Mouse (Mus musculus): ENCODE results near the gene Gdap1l1. TPM values are rescaled to one million over a fixed set of nuclear protein-coding genes. Genes with fewer than 3 reads are reported as not detected.
A peak's percentile ranks its signal among the peaks of the same experiment; 100 is the strongest.
"Not testable (repeated sequence)": the region's sequence is repeated elsewhere in the genome, so short reads cannot be mapped to it uniquely, and the experiment has no call there.

The Gdap1l1 gene
- polyA plus RNA-seq, 1 experiment from 2014 or later = 0.19 TPM

DNA sequence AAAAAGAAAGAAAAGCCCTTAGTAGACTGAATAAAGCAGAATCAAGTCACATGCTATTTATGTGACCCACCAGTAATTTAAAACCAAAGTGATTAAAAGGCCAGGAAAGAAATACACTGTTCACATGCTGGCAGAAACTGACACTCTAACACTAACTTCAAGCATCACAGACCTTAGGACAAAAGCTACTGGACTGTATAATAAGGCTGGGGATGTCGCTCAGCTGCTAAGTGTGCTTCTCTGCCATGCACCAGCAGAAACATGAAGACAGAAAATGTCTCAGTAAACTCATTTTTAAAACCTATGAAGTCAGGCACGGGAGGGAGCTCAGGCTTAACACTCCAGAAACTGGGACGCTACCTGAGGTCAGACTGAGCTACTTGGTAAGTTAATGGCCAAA, 28.1 kb upstream of the Gdap1l1 start:
- H3K27ac ChIP-seq (ENCODE audit: poor library complexity, severe bottlenecking) = no peak overlapping the region
- H3K9me3 ChIP-seq (replicated peaks) = no peaks in the 10 kb centered on the region
- H3K4me1 ChIP-seq (replicated peaks) = peaks cover 2% of the 10 kb centered on the region
- 95% methylated on average over 3 of the region's 3 CpGs for WGBS
- peaks cover 70% of the 10 kb centered on the region for H3K36me3 ChIP-seq
- H3K4me3 ChIP-seq = no peak overlapping the region
- no peak for ATAC-seq (ENCODE audit: insufficient number of reproducible peaks, low FRiP score)
- H3K27me3 ChIP-seq (replicated peaks) = no peaks in the 10 kb centered on the region
- no peak overlapping the region for H3K9ac ChIP-seq
- H3K4me2 ChIP-seq = no peak overlapping the region

DNA sequence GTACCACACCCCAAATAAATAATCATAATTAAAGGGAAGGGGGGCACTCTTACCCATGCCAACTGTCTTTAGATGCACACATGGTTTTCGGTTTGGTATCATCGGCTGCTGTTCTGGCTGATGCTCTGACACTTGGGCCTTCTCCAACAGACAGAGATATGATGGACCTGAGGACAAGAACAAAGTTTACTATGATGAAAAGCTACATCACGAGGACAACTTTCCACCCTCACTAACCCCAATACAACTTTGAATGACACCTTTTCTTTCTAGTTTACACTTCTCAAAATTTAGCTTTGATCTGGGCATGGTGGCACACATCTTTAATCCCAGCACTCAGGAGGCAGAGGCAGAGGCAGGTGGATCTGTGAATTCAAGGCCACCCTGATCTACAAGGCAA, 26.9 kb upstream of the Gdap1l1 start:
- not testable (repeated sequence) for H3K27me3 ChIP-seq (replicated peaks); ATAC-seq (ENCODE audit: insufficient number of reproducible peaks, low FRiP score)
- WGBS = 93% methylated on average over 3 of the region's 3 CpGs

DNA sequence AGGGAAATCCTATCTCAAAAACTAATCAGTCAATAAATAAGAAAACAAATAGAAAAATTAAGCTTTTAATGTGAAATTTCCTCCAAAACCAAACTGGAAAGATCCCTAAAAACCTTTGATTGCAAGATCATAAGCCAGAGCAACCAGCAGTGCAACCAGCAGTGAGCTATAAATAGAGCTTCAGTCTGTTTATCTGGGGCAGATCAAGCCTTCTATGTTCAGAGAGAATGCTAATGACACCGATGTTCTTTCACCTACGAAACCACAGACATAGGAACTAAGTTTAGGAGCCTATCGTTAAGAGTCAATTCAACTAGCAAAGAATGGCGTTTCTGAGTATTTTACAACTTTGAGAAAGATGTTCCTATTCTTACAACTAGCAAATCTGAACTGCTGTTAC, 26.4 kb upstream of the Gdap1l1 start:
- Histone ChIP-seq H3K27ac (ENCODE audit: poor library complexity, severe bottlenecking) (no peak overlapping the region), H3K36me3 (peaks cover 64% of the 10 kb centered on the region), H3K9ac (no peak overlapping the region), H3K4me1 (replicated peaks) (peaks cover 6% of the 10 kb centered on the region), H3K4me2 (no peak overlapping the region), H3K9me3 (replicated peaks) (no peaks in the 10 kb centered on the region), H3K4me3 (no peak overlapping the region), H3K27me3 (replicated peaks) (no peaks in the 10 kb centered on the region)
- WGBS = 50% methylated on average over 4 of the region's 4 CpGs
- no peak for ATAC-seq (ENCODE audit: insufficient number of reproducible peaks, low FRiP score)

More for the DNA sequence above, 26.9 kb upstream of the Gdap1l1 start:
- not testable (repeated sequence) for H3K27ac ChIP-seq (ENCODE audit: poor library complexity, severe bottlenecking); H3K4me3 ChIP-seq; H3K4me2 ChIP-seq; H3K9me3 ChIP-seq (replicated peaks); H3K4me1 ChIP-seq (replicated peaks); H3K9ac ChIP-seq
- peaks cover 65% of the 10 kb centered on the region for H3K36me3 ChIP-seq

DNA sequence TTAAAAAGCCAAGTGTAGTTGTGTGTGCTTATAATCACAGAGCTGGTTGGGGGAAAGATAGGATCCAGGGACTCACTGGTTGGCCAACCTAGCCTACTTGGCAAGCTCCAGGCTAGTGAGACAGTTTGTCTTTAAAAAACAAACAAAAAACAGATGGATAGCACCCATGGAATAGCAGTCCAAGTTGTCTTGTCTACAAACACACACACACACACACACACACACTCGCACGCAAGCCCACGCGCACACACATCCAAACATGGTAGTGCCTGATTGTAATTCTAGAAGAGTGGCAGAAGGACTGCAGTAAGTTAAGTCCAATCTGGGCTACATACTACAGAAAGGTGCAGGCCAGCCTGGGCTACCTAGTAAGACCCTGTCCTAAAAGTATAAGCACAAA, 25.9 kb upstream of the Gdap1l1 start:
- Histone ChIP-seq H3K27ac (ENCODE audit: poor library complexity, severe bottlenecking) (no peak overlapping the region), H3K4me3 (no peak overlapping the region), H3K9ac (no peak overlapping the region), H3K9me3 (replicated peaks) (no peaks in the 10 kb centered on the region), H3K36me3 (peaks cover 59% of the 10 kb centered on the region), H3K4me1 (replicated peaks) (peaks cover 11% of the 10 kb centered on the region), H3K27me3 (replicated peaks) (no peaks in the 10 kb centered on the region), H3K4me2 (no peak overlapping the region)
- 96% methylated on average over 4 of the region's 4 CpGs for WGBS
- no peak for ATAC-seq (ENCODE audit: insufficient number of reproducible peaks, low FRiP score)

DNA sequence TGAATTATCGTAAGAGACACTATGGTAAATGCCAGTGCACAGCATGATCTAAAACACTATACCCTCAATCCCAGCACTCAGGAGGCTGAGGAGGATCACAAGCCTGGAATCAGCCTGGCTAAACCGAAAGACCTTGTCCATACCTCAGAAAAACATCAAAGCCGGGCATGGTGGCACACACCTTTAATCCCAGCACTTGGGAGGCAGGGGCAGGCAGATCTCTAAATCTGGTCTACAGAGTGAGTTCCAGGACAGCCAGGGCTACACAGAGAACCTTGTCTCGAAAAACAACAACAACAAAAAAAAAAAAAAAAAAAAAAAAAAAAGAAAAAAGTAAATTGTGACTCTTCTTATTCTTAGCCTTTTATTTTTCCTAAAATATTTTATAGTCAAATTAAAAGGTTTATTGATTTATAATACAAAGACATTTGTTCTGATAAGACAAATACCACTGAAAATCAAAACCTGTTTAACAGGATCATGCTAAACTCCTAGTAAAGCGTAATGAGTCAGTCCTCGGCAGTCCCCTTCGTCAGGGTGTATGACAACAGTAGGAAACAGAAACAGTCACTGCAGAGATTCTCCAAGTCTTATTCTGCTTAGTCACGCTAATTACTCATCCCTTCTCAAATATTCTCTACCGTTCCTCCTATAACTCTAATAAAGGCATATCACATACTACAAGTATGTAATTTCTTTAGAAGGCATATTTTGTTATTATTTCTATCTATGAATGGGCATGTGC, 25.3 kb upstream of the Gdap1l1 start:
- no peaks in the 10 kb centered on the region for H3K9me3 ChIP-seq (replicated peaks)
- H3K4me1 ChIP-seq (replicated peaks) = peaks cover 17% of the 10 kb centered on the region
- H3K4me2 ChIP-seq = no peak overlapping the region
- no peak for ATAC-seq (ENCODE audit: insufficient number of reproducible peaks, low FRiP score)
- no peak overlapping the region for H3K9ac ChIP-seq
- peaks cover 54% of the 10 kb centered on the region for H3K36me3 ChIP-seq
- 91% methylated on average over 9 of the region's 9 CpGs for WGBS
- H3K27ac ChIP-seq (ENCODE audit: poor library complexity, severe bottlenecking) = no peak overlapping the region
- no peak overlapping the region for H3K4me3 ChIP-seq
- no peaks in the 10 kb centered on the region for H3K27me3 ChIP-seq (replicated peaks)

DNA sequence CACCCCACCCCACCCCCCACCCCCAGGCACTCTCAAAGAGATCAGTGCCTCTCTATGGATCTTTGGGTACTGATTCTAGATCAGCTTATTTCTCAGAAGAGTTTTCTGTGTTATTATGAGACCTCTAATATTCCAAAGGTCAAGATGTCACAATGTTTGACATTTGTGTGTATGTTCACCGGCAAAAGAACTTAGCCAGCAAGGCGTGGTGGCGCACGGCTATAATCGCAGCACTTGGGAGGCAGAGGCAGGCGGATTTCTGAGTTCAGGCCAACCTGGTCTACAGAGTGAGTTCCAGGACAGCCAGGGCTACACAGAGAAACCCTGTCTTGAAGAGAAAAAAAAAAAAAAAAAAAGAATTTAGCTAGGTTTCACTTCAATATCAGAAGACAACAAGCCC, 21.2 kb upstream of the Gdap1l1 start:
- ATAC-seq (ENCODE audit: insufficient number of reproducible peaks, low FRiP score) = no peak

DNA sequence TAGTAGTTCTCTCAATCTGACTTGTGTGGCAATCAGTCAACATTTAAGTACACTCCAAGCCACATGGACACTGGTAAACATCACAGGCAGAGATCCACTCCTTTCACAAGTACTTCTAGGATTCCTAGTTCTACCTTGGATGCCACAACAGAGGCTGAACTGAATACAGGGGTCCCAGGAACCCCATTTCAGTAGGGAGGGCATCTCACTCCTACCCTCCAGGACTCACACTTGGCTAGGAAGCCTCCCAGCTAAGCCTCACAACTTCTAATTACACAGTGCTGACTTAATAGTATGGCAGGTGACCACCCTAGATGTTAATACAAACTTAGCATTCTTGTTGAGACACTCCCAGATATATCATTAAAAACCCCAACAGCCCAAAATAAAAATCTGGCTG, 20.4 kb upstream of the Gdap1l1 start:
- H3K9ac ChIP-seq = peak overlapping the region; percentile 99; the same call in 1 of the 2 replicates
- H3K27me3 ChIP-seq (replicated peaks) = no peaks in the 10 kb centered on the region
- peak overlapping the region; percentile 100 for H3K4me3 ChIP-seq
- H3K9me3 ChIP-seq (replicated peaks) = no peaks in the 10 kb centered on the region
- no peak overlapping the region for H3K27ac ChIP-seq (ENCODE audit: poor library complexity, severe bottlenecking)
- peaks cover 14% of the 10 kb centered on the region for H3K36me3 ChIP-seq
- H3K4me2 ChIP-seq = peak overlapping the region; percentile 91
- ATAC-seq (ENCODE audit: insufficient number of reproducible peaks, low FRiP score) = no peak
- peaks cover 30% of the 10 kb centered on the region for H3K4me1 ChIP-seq (replicated peaks)

More for the DNA sequence above, 21.2 kb upstream of the Gdap1l1 start:
- whole genome bisulfite sequencing = 89% methylated on average over 6 of the region's 6 CpGs
- Histone ChIP-seq H3K4me3 (no peak overlapping the region), H3K4me2 (no peak overlapping the region), H3K36me3 (peaks cover 20% of the 10 kb centered on the region), H3K27ac (ENCODE audit: poor library complexity, severe bottlenecking) (no peak overlapping the region), H3K9me3 (replicated peaks) (no peaks in the 10 kb centered on the region), H3K4me1 (replicated peaks) (peaks cover 30% of the 10 kb centered on the region), H3K9ac (no peak overlapping the region), H3K27me3 (replicated peaks) (no peaks in the 10 kb centered on the region)

DNA sequence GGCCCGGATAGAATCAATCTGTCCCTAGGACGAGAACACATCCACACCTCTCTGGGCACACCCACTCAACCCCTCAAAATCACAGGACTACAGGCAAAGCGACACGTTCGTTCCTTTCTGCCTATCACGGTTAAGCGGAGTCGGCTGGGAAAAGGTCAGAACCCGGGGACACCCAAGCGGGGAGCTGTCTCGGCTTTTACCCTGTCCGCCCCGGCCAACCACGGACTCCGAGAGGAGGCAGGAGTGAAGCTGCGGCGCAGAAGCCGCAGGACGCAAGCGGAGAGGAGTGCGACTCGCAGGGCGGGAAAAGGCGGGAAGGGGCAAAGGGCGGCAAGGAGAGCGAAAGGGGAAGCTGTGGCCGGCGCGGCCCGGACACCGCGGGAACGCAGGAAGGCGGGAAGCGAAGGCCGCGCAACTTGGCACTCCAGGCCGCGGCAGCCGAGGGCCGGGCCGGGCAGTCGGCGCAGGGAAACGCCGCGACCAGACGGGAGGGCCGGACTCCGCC, 19.4 kb upstream of the Gdap1l1 start:
- H3K4me2 ChIP-seq = peak overlapping the region; percentile 91

DNA sequence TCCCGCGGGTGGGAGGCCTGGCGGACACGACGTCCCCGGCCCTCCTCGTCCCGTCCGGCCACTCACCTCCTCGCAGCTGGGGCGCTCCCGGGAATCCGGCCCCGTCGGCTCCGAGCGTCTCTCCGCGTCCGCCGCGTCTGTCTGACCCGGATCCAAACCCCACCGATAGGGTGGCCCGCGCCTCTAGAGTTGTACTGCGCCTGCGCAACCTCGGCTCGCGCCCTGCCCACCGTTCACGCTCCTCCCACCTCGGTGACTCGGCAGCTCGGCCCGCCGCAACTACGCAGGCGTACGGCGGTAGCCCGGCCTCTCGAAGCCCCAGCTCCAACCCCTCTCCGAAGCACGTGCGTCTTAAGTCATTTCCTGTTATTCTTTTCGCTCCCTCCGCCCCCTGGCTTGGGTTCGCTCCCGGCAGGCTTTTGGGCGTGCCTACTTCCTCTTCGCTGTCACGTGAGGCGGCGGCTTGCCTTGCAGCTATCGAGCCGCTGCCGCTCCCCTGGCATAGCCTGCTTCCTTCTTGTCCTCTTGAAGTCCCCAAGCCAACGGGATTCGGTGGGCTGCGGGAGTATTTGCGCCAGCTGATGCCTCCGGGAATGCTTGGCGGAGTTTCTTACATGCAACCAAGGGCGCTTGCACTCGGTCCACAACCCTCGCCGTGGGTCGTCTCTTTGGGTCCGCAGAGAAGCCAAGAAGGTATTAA, 18.8 kb upstream of the Gdap1l1 start:
- Histone ChIP-seq H3K36me3 (peaks cover 4% of the 10 kb centered on the region), H3K27ac (ENCODE audit: poor library complexity, severe bottlenecking) (peak overlapping the region; percentile 94), H3K9ac (peak overlapping the region; percentile 99), H3K4me1 (replicated peaks) (peaks cover 30% of the 10 kb centered on the region), H3K9me3 (replicated peaks) (no peaks in the 10 kb centered on the region), H3K4me3 (peak overlapping the region; percentile 100), H3K27me3 (replicated peaks) (no peaks in the 10 kb centered on the region), H3K4me2 (peak overlapping the region; percentile 91)
- ATAC-seq (ENCODE audit: insufficient number of reproducible peaks, low FRiP score) = peak; percentile 99
- under 1% methylated on average over 71 of the region's 71 CpGs for WGBS

More for the DNA sequence above, 19.4 kb upstream of the Gdap1l1 start:
- Histone ChIP-seq H3K4me1 (replicated peaks) (peaks cover 30% of the 10 kb centered on the region), H3K9me3 (replicated peaks) (no peaks in the 10 kb centered on the region), H3K4me3 (peak overlapping the region; percentile 100), H3K36me3 (peaks cover 8% of the 10 kb centered on the region), H3K9ac (peak overlapping the region; percentile 99), H3K27ac (ENCODE audit: poor library complexity, severe bottlenecking) (peak overlapping the region; percentile 94), H3K27me3 (replicated peaks) (no peaks in the 10 kb centered on the region)
- under 1% methylated on average over 50 of the region's 50 CpGs for WGBS
- peak; percentile 71 for ATAC-seq (ENCODE audit: insufficient number of reproducible peaks, low FRiP score)

DNA sequence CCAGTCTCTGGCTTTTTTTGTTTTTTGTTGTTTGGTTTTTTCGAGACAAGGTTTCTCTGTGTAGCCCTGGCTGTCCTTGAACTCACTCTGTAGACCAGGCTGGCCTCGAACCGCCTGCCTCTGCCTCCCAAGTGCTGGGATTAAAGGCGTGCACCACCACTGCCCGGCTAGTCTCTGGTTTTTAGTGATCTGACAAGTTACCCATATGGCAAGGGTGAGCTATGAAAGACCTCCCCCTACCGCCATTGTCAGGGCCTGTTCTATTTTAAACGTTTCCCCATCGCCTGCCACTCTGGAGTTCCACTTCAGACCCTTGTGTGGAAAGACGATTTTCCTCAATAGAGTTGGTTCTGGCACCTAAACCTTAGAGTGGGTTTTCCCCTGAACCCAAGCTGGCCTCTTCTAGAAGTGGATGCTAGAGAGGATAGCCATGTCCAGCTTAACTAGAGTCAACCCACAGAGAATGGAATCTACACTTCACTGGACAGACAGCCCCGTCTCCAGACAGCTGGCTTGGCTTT, 17.9 kb upstream of the Gdap1l1 start:
- WGBS = 16% methylated on average over 10 of the region's 10 CpGs
- Histone ChIP-seq H3K9ac (peak overlapping the region; percentile 82), H3K27ac (ENCODE audit: poor library complexity, severe bottlenecking) (peak overlapping the region; percentile 88), H3K4me3 (peak overlapping the region; percentile 100), H3K36me3 (no peaks in the 10 kb centered on the region; the same call in 1 of the 2 replicates), H3K9me3 (replicated peaks) (no peaks in the 10 kb centered on the region), H3K4me1 (replicated peaks) (peaks cover 30% of the 10 kb centered on the region), H3K27me3 (replicated peaks) (no peaks in the 10 kb centered on the region), H3K4me2 (peak overlapping the region; percentile 78)
- no peak for ATAC-seq (ENCODE audit: insufficient number of reproducible peaks, low FRiP score)

All from heart, embryonic 12.5 days (tissue).